Mouse (Mus musculus) retina, adult 2 months (tissue): ENCODE results near the gene Bmp2k.

ENCODE experiments used
- DNase-seq: peaks from one replicate; pipeline ENCODE4 v3.0.0-alpha.2; 2012; ENCODE audit warnings: low read depth, low spot score

Bmp2k gene

DNA sequence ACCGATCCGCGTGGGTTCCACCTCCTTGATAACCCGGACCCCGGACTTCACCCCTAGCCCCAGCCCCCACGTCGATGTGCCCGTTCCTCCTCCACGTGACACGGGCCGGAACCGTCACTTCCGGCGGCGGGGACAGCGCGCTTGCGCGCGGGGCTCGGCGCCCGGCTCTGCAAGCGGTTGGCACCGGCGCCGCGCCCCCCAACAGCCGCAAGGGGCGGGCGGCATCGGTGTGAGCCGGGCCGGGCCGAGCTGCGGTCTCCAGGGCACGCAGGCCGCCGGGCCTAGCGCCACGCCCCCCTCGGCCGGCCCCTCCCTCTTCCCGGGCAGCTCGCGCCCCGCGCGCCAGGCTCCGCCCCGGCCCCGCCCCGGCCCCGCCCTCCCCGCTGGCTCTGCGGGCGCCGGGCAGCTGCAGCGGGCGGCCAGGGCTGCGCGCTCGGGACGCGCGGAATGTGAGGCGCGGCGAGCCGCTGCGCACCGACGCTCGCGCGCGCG, at the start of gene Bmp2k:
Bmp2k (plus strand) TSS at position 380 of the 492 bp plus-strand sequence.
- DNase-seq = peak; percentile 81

DNA sequence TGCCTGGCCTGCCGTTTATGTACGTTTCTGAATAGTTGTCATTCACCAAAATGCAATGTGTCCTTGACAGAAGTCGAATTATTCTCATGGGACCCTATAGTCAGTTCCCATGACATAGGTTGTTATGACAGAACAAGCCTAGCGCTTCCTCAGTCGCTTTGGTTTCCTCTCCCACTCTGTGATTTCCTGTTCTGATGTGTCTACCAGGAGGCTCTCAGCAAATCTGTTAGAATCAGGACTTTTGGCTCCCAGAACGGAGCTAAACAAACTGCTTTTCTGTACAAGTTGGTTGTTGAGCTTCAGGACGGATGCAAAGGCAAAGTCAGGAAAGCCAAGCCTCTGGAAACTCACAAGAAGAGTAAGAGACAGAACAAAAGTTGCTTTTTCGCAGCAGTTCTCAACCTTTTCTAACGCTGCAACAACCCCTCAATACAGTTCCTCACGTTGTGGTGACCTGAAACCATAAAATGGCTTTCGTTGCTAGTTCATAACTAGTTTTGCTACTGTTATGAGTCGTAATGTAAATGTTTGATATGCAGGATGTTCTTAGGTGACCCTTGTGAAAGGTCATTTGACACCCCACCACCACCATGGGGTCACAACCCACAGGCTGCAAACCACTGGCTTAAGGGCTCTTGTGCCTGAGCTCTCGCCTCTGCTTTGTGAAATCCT, 48.5 kb upstream of the Bmp2k start:
- DNase-seq = no peak

DNA sequence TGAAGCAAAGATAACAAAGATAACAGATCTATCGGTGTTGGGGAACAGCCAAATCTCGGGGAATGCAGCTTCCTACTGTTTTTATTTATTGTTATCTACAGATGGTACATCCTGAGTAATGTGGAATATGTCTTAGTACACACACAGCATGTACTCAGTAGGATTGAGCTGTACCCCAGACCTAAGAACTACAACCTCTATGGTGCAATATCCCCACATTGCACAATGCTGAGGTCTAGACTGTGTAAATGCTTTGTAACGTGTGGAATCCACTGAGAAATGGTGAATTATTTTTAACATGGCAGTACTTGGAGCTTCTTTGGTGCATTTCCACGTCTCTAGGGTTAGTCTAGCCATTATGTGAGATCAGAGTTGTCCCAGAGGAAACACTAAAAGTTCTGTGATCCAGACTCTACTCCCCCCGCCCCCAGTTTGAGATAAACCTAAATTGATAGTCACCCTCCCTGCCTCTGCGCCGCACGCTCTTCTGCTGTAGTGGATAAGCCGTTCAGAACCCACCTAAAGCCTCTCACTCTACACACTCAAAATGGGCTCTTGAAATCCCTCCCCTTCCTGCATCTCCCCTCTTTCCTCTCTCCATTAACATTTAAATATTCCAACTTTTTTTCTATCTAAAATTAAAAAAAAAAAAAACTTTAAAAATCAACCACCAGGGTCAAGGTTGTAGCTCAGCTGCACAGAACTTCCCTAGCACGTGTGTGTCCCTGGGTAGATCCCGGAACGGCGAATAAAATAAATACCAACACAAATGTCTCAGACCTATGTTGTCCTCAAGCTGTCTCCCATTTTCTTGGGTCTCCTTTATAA, 47.4 kb upstream of the Bmp2k start:
- no peak for DNase-seq

DNA sequence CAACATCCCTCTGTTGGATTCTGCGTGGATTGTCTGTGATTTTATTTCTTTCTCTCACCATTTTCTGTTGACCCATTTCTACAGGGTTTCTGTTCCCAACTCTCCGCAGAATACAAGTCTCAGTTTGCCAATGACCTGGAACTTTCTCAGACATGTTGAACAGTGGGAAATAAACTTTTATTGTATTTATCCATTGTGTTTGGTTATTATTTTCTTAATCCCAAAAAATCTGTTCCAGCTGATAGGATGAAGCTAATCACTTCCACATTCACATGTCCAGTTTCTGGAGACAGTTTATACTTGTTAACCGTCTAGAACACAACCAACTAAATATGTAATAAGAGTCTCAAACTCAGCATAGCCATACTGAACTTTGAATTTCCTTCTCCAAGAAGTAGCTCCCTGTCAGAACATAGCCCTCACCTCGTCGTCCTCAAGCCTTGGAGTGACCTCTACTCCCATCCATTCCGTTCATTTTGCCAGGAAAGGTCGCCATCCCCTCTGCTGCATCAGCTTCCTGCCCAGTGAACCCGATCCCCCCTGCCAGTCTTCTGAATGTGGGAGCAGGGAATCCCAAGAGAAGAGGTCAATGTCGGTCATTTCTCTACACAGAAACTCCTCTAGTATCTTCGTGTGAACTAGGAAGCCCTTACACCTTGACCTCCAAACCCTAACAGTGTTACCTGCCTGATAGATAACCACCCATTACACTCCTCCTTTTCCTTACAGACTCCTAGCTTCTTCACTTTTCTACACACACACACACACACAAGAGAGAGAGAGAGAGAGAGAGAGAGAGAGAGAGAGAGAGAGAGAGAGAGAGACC, 46.6 kb upstream of the Bmp2k start:
- DNase-seq = no peak

DNA sequence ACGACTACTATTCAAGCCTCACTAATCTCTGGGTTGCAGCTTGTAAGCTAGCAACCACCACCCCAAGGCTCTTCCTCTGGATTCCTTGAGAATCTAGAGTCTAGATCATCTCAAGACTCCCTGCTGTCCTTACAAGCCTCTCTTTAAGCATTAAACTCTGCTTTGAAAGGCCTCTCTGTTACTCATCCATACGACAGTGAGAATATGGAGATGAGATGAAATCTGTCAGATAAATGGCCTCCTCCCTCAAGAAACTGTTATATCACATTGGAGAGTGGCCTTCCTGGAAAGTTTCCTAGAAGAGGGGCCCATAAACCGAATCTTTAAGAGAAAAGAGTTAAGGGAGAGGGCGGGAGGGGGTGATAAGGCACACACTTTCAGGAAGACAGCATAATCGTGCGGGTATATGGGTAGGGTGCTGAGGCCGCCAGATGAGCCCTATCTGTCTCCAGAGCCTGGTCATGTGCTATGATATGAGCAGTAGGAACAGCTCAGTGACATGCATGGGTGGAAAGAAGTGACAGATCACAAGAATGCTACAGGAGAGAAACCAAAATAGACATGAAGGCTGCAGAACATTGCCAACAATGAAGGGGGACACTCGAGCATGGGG, 45.9 kb upstream of the Bmp2k start:
- no peak for DNase-seq

DNA sequence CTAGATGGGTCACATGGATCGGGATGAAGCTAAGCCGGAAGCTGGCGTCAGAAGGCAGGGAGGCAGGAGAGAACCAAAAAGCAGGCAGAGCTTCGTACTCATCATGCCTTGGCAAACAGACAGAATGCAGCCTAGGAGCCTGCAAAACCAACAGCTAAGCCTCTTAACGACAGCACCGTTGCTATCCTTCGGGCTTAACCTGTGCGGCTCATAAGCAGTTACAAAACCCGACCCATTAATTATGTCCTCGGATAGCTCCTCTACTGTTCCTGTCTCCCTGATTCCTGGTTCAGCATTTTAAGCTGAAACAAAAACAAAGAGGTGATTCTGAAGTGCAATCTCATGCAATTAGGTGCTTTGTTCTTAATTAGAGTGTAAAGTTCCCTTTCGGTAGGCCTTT, 43.4 kb upstream of the Bmp2k start:
- peak; percentile 77 for DNase-seq

DNA sequence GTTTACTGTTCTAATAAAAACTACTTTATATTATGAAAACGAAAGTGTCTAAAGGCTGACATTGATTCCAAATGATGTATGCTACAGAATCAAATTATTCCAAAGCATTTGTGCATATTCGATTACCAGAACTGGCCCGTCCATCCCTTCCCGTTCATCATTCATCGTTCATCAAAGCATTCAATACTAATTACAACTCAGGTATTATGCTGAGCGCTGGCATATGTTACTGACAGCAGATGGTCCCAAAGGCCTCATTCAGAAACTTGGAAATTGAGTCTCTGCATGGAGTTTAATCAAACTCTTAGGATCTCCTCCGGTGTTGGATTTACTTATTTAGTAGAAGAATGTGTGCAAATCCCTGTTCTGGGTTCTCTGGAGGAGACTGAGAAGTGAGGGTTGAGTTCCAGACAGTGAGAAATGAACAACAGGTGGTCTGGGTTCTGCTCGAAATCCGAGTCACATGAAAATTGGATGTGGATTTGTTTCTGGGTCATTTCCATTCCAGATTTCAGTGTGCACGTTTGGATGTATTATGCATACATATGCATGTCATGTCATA, 42.9 kb upstream of the Bmp2k start:
- DNase-seq = no peak

DNA sequence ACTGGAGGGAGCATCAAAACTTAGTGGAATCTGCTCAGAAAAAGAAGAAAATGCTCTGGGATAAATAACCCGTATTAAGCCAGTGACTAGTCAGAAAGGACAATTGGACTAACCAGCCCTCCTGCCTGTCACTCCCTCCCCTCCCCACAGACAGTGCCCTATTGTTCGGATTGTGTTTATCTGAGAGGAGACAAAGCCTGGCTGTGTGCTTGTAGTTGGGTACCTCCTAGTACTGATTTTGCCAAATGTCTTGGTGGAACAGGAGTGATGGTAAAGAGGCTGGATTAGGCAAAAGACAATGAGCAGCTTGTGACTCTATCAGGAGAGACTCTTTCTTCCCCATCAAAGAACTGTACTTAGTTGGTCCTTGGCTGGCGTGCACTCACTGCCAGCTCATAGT, 40.6 kb upstream of the Bmp2k start:
- no peak for DNase-seq

DNA sequence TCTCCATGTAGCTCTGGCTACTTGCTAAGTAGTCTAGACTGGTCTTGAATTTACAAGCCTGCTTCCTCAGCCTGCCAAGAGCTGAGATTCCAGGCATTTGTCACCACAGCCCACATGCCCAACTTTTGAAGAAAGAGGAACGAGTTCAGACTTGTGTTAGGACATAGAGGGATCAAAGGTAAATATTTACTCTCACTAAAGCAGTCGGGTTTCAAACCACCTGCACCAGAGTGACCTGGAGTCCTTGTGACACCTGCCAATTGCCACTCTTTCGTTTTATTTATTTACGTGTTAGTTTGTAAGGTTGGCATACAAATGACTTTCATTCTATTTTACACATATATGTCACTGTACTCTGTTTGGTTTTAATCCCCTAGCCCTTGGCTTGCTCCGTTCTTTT, 36.4 kb upstream of the Bmp2k start:
- no peak for DNase-seq

DNA sequence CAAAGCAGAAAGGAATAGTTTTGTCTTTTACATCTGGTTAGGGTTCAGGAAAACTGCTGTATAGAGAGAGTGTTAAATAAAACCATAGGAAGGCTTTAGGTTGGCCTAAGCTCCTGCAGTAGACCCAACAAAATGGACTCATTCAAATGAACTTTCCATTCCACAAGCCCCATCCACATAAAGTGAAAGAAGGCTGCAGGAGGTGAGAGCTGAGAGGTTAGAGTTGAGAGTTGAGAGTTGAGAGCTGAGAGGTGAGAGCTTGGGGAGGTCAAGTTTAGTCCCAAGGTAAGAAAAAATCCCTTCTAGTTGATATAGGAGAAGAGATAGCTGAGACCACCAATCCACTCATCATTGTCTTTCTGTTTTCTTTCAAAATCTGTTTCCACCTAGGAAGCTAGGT, 35.6 kb upstream of the Bmp2k start:
- no peak for DNase-seq

DNA sequence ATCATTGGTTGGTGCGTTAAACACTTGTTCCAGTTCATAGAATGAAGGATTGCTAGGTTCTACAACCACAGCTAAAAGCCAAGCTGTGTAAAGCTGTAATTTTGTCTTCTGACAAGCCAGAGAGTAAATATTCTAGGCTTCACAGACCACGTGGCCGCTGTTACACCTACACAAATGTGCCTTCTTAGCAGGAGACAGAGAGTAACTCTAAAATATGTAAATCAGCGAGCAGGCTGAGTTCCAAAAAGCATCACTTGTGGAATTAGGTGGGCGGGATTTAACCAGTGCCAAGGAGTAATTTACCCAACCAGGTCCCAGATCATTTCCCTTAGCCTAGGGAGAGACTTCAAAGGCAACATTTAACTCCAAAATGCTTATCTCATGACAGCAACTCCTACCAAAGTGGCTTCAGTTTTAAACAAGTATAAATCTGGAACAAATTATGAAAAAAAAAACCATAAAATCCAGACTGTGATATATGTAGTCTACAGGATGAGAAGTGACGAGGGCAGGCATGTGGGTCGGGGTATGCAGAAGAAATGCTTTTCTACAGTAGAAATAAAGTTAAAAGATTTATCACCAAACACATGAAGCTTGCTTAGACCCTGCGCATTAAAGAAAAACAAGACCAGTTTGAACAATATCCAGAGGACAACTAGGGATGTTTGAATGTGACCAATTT, 35.1 kb upstream of the Bmp2k start:
- DNase-seq = no peak

DNA sequence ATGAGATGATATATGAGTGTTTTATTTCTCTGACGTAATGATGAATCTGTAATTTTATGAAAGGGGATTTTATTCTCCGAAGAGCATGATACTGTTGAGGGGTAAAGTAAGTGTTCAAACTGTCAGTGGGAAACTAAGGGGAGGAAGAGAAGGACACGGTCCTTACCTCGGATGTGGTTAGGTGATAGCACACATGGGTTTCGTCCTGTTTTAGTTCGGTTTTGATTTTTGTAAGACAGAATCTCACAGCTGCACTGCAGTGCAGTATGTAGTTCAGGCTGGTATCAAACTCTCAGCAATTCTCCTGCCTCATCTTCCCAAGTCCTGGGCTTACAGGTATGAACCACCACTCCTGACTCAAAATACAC, 34.6 kb upstream of the Bmp2k start:
- no peak for DNase-seq

DNA sequence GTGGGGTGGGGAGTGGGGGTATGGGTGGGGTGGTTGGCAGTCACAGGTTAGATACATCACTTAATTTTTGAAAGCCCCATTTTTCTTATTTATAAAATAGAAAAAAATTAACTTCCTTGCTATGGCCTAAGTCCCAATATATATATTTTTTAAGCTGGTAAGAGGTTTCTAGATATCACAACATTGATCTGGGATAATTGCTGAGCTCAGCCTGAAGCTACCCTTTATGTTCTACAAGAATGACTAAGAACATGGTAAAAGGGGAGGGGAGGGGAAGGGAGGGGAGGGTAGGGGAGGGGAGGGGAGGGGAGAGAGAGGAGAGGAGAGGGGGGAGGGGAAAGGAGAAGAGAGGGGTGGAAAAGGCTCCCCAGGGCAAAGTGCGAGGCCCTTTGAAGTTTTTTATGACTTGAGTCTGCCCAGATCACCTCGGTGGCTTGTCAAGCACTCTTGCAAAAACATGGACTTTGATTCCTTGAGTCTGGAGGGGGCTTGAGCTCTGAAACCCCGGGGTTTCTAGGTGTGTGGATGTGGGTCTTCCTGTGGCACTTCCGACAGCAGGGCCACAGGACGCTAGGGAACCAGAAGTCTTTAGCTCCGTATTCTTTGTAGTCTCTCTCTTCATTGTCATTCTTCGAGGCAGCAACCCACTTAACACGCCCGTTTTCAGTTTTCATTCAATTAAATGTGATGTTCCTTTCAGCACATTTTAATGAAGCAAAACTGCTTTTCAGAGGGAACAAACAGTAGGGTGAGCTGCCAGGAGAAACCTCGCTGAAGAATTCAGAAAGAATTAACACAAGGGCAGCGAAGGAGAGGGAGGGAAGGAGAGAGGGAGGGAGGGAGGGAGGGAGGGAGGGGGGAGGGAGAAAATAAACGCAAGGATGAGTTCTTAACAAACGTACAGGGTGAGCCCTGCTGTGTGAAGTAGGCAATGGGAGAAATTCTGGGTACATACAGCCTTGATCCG, 33.1 kb upstream of the Bmp2k start:
- DNase-seq = no peak

DNA sequence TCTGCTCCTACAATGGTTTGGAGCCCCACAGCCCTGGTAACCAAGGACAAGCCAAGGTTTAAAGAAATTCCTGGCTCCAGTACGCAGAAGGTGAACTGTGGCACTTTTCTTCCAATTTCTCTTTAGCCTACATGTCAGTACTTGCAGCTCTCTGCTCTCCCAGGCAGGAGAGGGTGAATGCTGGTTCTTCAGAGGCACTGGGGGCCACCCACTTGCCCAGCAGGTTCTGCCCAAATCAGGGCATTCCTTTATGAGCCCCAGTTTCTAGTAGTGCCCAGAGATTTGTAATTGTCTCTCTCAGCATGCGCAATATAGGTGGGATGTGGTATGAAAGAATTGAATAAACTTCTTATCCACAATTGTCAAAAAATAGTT, 32.5 kb upstream of the Bmp2k start:
- DNase-seq = no peak

DNA sequence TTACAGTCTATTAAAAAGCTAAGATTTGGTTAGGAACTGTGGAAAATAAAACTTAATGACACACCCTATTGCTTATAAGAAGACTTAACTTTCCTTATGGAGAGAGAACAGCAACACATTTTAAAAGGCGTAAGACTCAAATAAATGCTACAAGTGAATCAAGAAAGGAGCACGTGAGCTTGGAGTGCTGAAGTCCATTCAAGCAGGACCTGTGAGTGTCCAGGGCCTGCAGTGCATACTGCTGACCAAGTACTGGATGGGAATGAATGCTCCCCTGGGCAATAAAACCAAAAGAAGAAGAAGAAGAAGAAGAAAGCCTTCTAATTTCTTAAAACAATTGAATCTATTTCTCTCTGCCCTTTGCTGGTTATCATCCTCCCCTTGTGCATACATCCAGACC, 32.0 kb upstream of the Bmp2k start:
- no peak for DNase-seq

DNA sequence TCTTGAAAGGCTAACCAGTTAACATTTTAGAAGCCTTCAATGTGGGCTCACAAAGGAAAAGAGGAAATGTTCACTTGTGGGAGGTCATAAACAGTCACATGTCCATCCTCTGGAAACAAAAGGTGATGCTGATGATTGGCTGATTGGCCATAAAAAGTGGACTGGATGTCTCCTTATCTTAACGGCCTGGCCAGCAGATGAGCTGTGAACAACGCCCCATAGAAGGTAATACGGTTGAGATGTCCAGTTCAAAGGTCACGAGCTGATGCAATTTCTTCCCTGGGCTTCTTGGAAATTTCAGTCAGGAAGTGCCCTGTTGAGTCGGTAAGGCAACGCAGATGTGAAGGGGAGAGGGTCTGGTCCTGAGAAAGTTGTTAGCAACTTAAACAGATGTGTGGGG, 28.9 kb upstream of the Bmp2k start:
- no peak for DNase-seq

DNA sequence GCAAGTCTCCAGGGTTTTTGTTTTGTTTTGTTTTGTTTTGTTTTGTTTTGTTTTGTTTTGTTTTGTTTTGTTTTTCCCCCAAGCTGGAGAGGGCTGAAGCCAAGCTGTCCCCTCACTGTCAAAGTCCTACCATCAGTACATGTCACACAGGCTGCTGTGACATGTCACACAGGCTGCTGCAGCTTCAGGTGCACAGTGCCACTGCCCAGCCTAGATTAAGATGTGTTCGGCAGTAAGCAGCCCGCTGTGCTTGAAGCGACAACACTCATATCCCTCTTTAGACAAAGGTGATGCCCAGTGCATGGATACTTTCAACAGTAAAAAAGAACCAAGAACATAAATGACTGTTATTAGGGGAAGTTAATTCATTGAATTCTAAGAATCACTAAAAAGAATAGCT, 28.5 kb upstream of the Bmp2k start:
- no peak for DNase-seq

DNA sequence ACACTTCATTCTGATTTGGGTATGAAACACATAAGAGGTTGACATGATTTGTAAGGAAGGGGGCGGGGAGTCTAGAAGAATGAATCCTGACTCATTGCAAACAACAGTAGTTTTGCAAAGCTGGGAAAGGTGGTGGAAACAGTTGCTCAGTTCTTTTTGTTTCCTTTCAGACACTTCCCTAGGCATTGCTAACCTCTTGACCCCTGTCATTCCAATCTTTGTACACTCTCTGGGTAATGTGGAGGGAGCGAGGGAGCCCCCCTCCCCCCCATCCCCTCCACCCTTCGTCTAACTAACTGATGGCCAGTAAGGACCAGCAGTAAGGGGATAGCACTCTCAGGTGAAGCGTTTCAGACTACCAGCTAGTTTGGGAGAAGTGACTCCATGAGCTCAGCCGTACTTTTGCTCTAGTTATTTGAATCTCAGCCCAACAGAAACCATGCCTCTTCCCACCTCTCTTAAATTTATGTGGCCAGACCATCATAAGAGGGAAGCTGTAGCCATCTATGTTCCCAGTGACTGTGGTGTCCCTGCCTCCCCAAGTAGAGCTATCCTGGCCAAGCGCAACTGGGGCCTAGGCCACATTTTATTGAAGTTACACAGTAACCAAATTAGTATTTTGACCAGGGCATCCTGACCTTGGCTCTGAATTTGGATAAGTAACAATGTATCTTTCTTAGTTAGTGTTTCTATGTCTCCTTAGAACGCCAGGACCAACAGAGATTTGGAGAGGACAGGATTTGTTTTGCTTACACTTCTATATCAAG, 27.6 kb upstream of the Bmp2k start:
- no peak for DNase-seq

DNA sequence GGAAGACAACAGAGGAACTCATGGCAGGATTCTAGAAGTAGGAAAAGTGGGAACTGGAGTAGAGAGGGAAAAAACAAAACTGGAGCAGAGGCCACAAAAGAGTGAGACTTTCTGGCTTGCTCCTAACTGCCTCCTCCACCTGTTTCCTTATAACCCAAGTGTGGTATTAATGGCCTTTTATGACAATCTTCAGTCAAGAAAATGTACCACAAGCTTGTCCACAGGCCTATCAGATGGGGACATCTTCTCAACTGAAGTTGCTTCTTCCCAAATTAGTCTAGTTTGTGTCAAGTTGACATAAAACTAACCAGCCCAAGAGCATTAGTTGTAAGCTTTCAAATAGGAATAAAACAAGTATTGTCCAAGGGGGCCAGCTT, 27.0 kb upstream of the Bmp2k start:
- DNase-seq = no peak
